Mouse (Mus musculus): Measurements from ENCODE around the gene Fig4.

- TF ChIP-seq CTCF (IDR thresholded peaks at IDR 0.05; ENCODE audit: low read depth) (no peak), EP300 (optimal IDR thresholded peaks at IDR 0.05) (no peak)
Observed at GRCm38 (mm10) chr10:41156693-41157092, 146.4 kb downstream of the Fig4 start.

Data from stomach, postnatal 0 days (tissue).